Mouse (Mus musculus) cerebellum, adult 2 months (tissue): ENCODE measurements around the gene Uncx. TPM values are rescaled to one million over a fixed set of nuclear protein-coding genes. Genes with fewer than 3 reads are reported as not detected.
"Not testable (repeated sequence)": the region's sequence is repeated elsewhere in the genome, so short reads cannot be mapped to it uniquely, and the experiment has no call there.

ENCODE experiments used
- DNase-seq, 2 experiments: peaks; one replicate each; pipeline ENCODE4 v3.0.0; 2021
- H3K27ac ChIP-seq: fragments of 200-500 bp; 2 replicates; pipeline ENCODE4 v1.5.1; 2012; ENCODE audit warnings: low read length, control low read depth, inconsistent platforms; ENCODE audit not compliant: insufficient read depth
- H3K27me3 ChIP-seq: fragments of 200-500 bp; 2 replicates; pipeline ENCODE4 v1.6.1; 2012; ENCODE audit warnings: inconsistent platforms, mild to moderate bottlenecking, low read length, moderate library complexity; ENCODE audit not compliant: control insufficient read depth, insufficient read depth
- H3K4me1 ChIP-seq: fragments of 200-500 bp; 2 replicates; pipeline ENCODE4 v1.6.1; 2011; ENCODE audit warnings: low read length; ENCODE audit not compliant: control insufficient read depth, insufficient read depth
- H3K4me3 ChIP-seq: fragments of 200-500 bp; replicated peaks from 2 replicates; pipeline ENCODE3; 2011; ENCODE audit warnings: mild to moderate bottlenecking, low read depth, low read length, control low read depth; ENCODE audit not compliant: insufficient read depth
- CTCF ChIP-seq: fragments of 200-500 bp; IDR thresholded peaks from 2 replicates; pipeline ENCODE4 v1.5.1; 2011; ENCODE audit warnings: low read depth, mild to moderate bottlenecking, control low read depth, low read length, moderate library complexity, borderline replicate concordance; ENCODE audit not compliant: insufficient read depth
- POLR2A ChIP-seq: fragments of 200-500 bp; IDR thresholded peaks from 2 replicates; pipeline ENCODE4 v1.6.1; 2011; ENCODE audit warnings: low read length, control low read depth, borderline replicate concordance; ENCODE audit not compliant: insufficient read depth
- WGBS: fragments of 180-500 bp; shearing (Covaris S2); methylation state at CpG from one replicate; pipeline ENCODE4 v1.1.7; 2018; 5-methylcytosine and 5-hydroxymethylcytosine counted together
- polyA plus RNA-seq: library from polyadenylated mRNA; depleted of rRNA; stranded (reverse); fragments of >200 nt; gene quantifications from 2 replicates; pipeline ENCODE4 v1.2.3, GENCODE M21; 2012

Uncx gene
- polyA plus RNA-seq, 1 experiment: 38.1 TPM

- peaks cover 17% of the 10 kb centered on the region for H3K4me1 ChIP-seq
- H3K27me3 ChIP-seq: no peaks in the 10 kb centered on the region
- 74% methylated on average over 27 of the region's 27 CpGs for WGBS
- TF ChIP-seq POLR2A (no peak), CTCF (no peak)
- no peak for DNase-seq
- no peak overlapping the region for H3K4me3 ChIP-seq
- H3K27ac ChIP-seq: no peak overlapping the region
Measured at GRCm38 (mm10) chr5:139580171-139580743, 37.0 kb downstream of the Uncx start.

GRCm38 (mm10) chr5:139581308-139581868, 38.1 kb downstream of the Uncx start:
- Histone ChIP-seq H3K27me3 (no peaks in the 10 kb centered on the region), H3K4me3 (no peak overlapping the region), H3K4me1 (peaks cover 22% of the 10 kb centered on the region), H3K27ac (no peak overlapping the region)
- no peak for TF ChIP-seq POLR2A
- no peak for TF ChIP-seq CTCF
- 29% methylated on average over 10 of the region's 10 CpGs for WGBS
- no peak for DNase-seq

GRCm38 (mm10) chr5:139584971-139585747, 41.9 kb downstream of the Uncx start:
- 0 out of 2 replicates have a peak overlapping the region, but pooled peaks have one; percentile 11 for H3K27ac ChIP-seq
- no peak for TF ChIP-seq CTCF
- TF ChIP-seq POLR2A: peak; percentile 14; the same call in 1 of the 2 replicates
- no peaks in the 10 kb centered on the region for H3K27me3 ChIP-seq

GRCm38 (mm10) chr5:139585748-139586060, 42.4 kb downstream of the Uncx start:
- Histone ChIP-seq H3K4me1 (peaks cover 19% of the 10 kb centered on the region), H3K27me3 (no peaks in the 10 kb centered on the region), H3K27ac (no peak overlapping the region), H3K4me3 (peak overlapping the region; percentile 4)
- no peak for DNase-seq
- TF ChIP-seq CTCF (no peak), POLR2A (no peak)
- 32% methylated on average over 8 of the region's 8 CpGs for WGBS

More at GRCm38 (mm10) chr5:139584971-139585747, 41.9 kb downstream of the Uncx start:
- peaks cover 19% of the 10 kb centered on the region for H3K4me1 ChIP-seq
- DNase-seq: peak; percentile 57 to 66
- WGBS: 15% methylated on average over 39 of the region's 39 CpGs
- peak overlapping the region; percentile 32 for H3K4me3 ChIP-seq

- WGBS: 90% methylated on average over 4 of the region's 5 CpGs
- H3K4me3 ChIP-seq, H3K27me3 ChIP-seq, DNase-seq, H3K27ac ChIP-seq: not testable (repeated sequence)
- 0 out of 2 replicates have a peak, but pooled peaks have one; percentile 8 for TF ChIP-seq CTCF
- H3K4me1 ChIP-seq: peaks cover 25% of the 10 kb centered on the region
Measured at GRCm38 (mm10) chr5:139587459-139587858, 44.2 kb downstream of the Uncx start.

- not testable (repeated sequence) for DNase-seq, H3K4me3 ChIP-seq, H3K27me3 ChIP-seq
- Histone ChIP-seq H3K27ac (0 out of 2 replicates have a peak overlapping the region, but pooled peaks have one; percentile 66), H3K4me1 (peaks cover 19% of the 10 kb centered on the region)
- WGBS: 56% methylated on average over 6 of the region's 6 CpGs
Measured at GRCm38 (mm10) chr5:139590682-139591360, 47.5 kb downstream of the Uncx start.

- TF ChIP-seq POLR2A: no peak
- no peak for TF ChIP-seq CTCF
- DNase-seq: no peak
- H3K27me3 ChIP-seq: no peaks in the 10 kb centered on the region
- H3K27ac ChIP-seq: no peak overlapping the region
- H3K4me3 ChIP-seq: no peak overlapping the region
- H3K4me1 ChIP-seq: peaks cover 19% of the 10 kb centered on the region
- 80% methylated on average over 3 of the region's 3 CpGs for WGBS
Measured at GRCm38 (mm10) chr5:139592011-139592410, 48.7 kb downstream of the Uncx start.
